Mouse (Mus musculus) embryonic facial prominence, embryonic 12.5 days (tissue): ENCODE data around the gene Gm4779. TPM values are rescaled to one million over a fixed set of nuclear protein-coding genes. Genes with fewer than 3 reads are reported as not detected.
"Not testable (repeated sequence)": the region's sequence is repeated elsewhere in the genome, so short reads cannot be mapped to it uniquely, and the experiment has no call there.

Experiments used
- ATAC-seq: fragments of 200-750 bp; cut with Nextera tagmentation; 2 replicates; pipeline ENCODE4 v1.8.0; 2017; ENCODE audit not compliant: insufficient number of reproducible peaks, insufficient read depth, low FRiP score, low TSS enrichment
- H3K27ac ChIP-seq: fragments of 300-500 bp; sonication (generic); 2 replicates; pipeline ENCODE4 v1.5.1; 2016; ENCODE audit warnings: mild to moderate bottlenecking
- H3K27me3 ChIP-seq: fragments of 300-500 bp; sonication (generic); 2 replicates; pipeline ENCODE4 v1.6.1; 2016; ENCODE audit warnings: mild to moderate bottlenecking, moderate library complexity
- H3K36me3 ChIP-seq: fragments of 300-500 bp; sonication (generic); 2 replicates; pipeline ENCODE4 v1.6.1; 2016; ENCODE audit warnings: mild to moderate bottlenecking
- H3K4me1 ChIP-seq: fragments of 300-500 bp; sonication (generic); 2 replicates; pipeline ENCODE4 v1.6.1; 2016
- H3K4me2 ChIP-seq: fragments of 300-500 bp; sonication (generic); replicated peaks from 2 replicates; pipeline ENCODE4 v1.6.1; 2016; ENCODE audit warnings: mild to moderate bottlenecking, moderate library complexity
- H3K4me3 ChIP-seq: fragments of 300-500 bp; sonication (generic); 2 replicates; pipeline ENCODE4 v1.5.1; 2016; ENCODE audit warnings: mild to moderate bottlenecking
- H3K9ac ChIP-seq: fragments of 300-500 bp; sonication (generic); 2 replicates; pipeline ENCODE4 v1.6.1; 2016; ENCODE audit warnings: mild to moderate bottlenecking, moderate library complexity
- H3K9me3 ChIP-seq: fragments of 300-500 bp; sonication (generic); 2 replicates; pipeline ENCODE4 v1.6.1; 2016; ENCODE audit warnings: mild to moderate bottlenecking, moderate library complexity
- WGBS: fragments of 180-500 bp; shearing (Covaris S2); methylation state at CpG from one replicate; pipeline ENCODE4 v1.1.7; 2016; 5-methylcytosine and 5-hydroxymethylcytosine counted together
- polyA plus RNA-seq: library from polyadenylated mRNA; unstranded; fragments of >200 nt; fragmentation: Nextera tagmentation; extraction: Ambion mirVana; gene quantifications from 2 replicates; pipeline ENCODE4 v1.2.1, GENCODE M21; 2016

The Gm4779 gene
- 0.10 TPM in 1 of 2 replicates, not detected in the other for polyA plus RNA-seq

DNA sequence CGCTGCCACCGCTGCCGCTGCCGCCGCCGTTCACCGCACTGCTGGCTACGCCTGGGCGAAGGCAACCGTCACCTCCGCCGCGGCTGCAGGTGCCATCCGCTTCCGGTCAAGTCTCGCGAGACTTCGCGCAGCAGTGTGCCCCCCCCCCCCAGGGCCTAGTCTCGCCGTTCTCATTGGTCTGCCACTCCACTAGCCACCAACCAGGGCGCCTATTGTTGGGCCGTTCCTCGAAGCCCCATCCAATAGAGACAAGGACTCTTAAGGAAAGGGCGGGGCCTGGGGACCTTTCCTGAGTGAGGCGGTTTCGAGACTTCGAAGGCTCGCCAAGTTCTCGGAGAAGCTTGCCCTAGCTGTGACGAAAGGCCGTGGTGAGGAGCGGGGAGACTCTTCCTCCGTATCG is at the start of gene Gm4779, which contains the start of gene 8030474K03Rik:
Gene Gm4779, minus strand, starts transcription at position 82 of the 400 bp plus-strand sequence.
Gene 8030474K03Rik, plus strand, starts transcription at position 315 of the 400 bp plus-strand sequence.
- no peak within 1 kb of the TSS for H3K4me3 ChIP-seq
- H3K36me3 ChIP-seq = no peaks in the 10 kb centered on the region
- H3K9me3 ChIP-seq = no peaks in the 10 kb centered on the region
- H3K27ac ChIP-seq = no peak within 1 kb of the TSS
- no peaks in the 10 kb centered on the region for H3K4me1 ChIP-seq
- 92% methylated on average over 35 of the region's 35 CpGs for WGBS
- H3K4me2 ChIP-seq = no peak within 1 kb of the TSS
- ATAC-seq = no peak
- 0 out of 2 replicates have a peak, but pooled peaks cover 3% of the 10 kb centered on the region for H3K27me3 ChIP-seq
- no peak within 1 kb of the TSS for H3K9ac ChIP-seq

DNA sequence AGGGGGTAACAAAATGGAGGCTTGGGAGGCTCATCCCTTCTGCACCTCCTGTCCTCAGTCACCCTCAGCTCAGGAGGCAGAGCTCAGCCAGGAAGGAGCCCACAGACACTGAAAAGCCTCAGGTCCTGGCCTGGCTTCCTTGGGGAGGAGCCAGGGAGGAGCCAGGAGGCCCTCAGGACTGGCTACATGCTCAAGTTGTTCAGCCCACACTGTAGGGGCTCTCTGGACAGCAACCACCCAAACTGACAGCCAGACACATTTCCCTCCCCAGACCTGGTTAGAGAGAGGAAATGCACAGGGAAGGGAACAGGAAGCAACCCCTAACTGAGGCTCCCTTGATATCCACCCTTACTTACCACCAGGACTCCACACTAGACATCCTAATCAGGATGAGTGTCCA is 25.8 kb upstream of the Gm4779 start:
- H3K4me1 ChIP-seq, H3K27ac ChIP-seq, H3K4me2 ChIP-seq, H3K9ac ChIP-seq, H3K9me3 ChIP-seq, ATAC-seq, H3K36me3 ChIP-seq, H3K4me3 ChIP-seq: not testable (repeated sequence)
- peaks cover 12% of the 10 kb centered on the region; the same call in 1 of the 2 replicates for H3K27me3 ChIP-seq

DNA sequence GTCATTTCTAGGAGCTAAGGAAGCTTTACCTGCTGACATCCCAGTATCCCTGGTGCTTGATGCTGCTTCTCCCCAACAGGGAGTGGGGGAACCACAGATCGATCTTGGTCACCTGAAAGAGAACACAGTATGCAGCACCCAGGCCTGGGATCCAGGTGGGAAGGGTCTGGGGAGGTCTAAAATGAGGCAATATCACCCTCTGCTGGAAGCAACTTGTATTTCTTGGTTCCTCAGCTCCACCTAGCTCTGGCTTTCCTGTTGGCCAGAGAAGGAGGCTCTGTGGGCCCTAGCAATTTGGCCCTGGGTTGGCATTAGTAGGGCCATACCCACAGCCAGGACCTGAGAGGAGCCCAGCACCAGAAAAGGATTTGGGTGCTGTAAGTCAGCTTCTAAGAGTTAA is 24.9 kb upstream of the Gm4779 start:
- Histone ChIP-seq H3K4me2 (no peak overlapping the region), H3K27me3 (peaks cover 12% of the 10 kb centered on the region; the same call in 1 of the 2 replicates), H3K4me1 (no peaks in the 10 kb centered on the region), H3K9ac (no peak overlapping the region), H3K9me3 (no peaks in the 10 kb centered on the region), H3K27ac (no peak overlapping the region), H3K36me3 (no peaks in the 10 kb centered on the region), H3K4me3 (no peak overlapping the region)
- 68% methylated on average over 1 of the region's 1 CpGs for WGBS
- ATAC-seq = no peak

DNA sequence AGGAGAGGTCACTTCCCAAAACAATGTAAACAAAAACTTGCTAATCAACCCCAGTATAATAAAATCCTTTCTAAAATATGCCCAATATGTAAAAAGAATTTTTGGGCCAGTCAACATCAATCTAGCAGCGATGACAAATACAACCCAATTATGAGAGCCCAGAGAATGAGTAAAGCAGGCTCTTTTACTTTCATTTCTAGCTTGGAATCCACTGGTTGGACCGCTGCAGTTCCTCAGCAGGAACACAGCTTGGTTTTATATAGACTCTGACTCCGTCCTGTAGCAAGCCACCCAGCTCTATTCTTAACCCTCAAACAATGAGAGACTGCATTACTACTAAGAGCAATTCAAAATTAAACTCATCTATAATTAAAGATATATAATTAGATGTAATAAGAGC is 17.5 kb upstream of the Gm4779 start:
- H3K4me2 ChIP-seq = no peak overlapping the region
- H3K4me3 ChIP-seq = no peak overlapping the region
- ATAC-seq = no peak
- H3K36me3 ChIP-seq = no peaks in the 10 kb centered on the region
- 58% methylated on average over 3 of the region's 3 CpGs for WGBS
- H3K9ac ChIP-seq = no peak overlapping the region
- H3K27ac ChIP-seq = no peak overlapping the region
- H3K4me1 ChIP-seq = no peaks in the 10 kb centered on the region
- no peaks in the 10 kb centered on the region for H3K9me3 ChIP-seq
- peaks cover 3% of the 10 kb centered on the region; the same call in 1 of the 2 replicates for H3K27me3 ChIP-seq

DNA sequence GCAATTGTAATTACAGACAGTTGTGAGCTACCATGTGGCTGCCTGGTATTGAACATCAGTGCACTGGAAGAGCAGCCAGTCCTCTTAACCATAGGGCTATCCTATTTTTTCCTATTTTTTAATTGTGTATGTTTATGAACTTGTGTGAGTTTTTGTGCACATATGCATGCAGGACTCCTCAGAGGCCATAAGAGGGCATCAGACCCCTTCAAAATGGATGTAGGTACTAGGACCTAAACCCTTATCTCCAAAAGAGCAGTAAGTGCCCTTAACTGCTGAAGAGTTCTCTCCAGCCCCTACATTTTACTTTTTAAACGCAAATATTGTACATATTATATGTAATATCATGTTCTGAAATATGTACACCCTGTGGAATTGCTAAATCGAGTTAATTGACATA is 11.3 kb upstream of the Gm4779 start:
- H3K27ac ChIP-seq = no peak overlapping the region
- H3K9ac ChIP-seq = no peak overlapping the region
- no peak overlapping the region for H3K4me3 ChIP-seq
- no peaks in the 10 kb centered on the region for H3K36me3 ChIP-seq
- no peaks in the 10 kb centered on the region for H3K4me1 ChIP-seq
- H3K27me3 ChIP-seq = peaks cover 4% of the 10 kb centered on the region
- no peak overlapping the region for H3K4me2 ChIP-seq
- no peaks in the 10 kb centered on the region for H3K9me3 ChIP-seq
- ATAC-seq = no peak
- WGBS = 28% methylated on average over 2 of the region's 2 CpGs

DNA sequence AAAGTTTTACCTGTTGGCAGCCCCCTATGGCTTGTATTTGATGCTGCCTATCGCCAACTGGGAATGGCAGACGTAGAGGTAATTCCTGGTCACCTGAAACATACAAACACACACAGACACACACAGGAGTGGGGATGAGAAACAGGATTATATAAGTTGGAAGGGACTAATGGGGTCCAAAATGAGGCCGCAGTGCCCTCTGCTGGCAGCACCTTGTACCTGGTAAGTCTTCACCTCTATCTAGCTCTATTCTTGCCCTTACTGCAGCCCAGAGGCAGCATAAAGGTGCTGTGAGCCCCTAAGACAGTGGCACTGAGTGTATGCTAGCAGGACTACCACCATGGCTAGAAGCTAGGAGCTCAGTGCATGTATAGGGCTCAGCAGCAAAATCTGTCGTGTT is 2.7 kb downstream of the Gm4779 start:
- Histone ChIP-seq H3K4me1 (no peaks in the 10 kb centered on the region), H3K9me3 (no peaks in the 10 kb centered on the region), H3K4me2 (no peak overlapping the region), H3K4me3 (no peak overlapping the region), H3K27ac (no peak overlapping the region), H3K36me3 (no peaks in the 10 kb centered on the region), H3K27me3 (0 out of 2 replicates have a peak, but pooled peaks cover 3% of the 10 kb centered on the region), H3K9ac (no peak overlapping the region)
- peak; percentile 41; the same call in 1 of the 2 replicates for ATAC-seq
- 43% methylated on average over 4 of the region's 4 CpGs for WGBS

DNA sequence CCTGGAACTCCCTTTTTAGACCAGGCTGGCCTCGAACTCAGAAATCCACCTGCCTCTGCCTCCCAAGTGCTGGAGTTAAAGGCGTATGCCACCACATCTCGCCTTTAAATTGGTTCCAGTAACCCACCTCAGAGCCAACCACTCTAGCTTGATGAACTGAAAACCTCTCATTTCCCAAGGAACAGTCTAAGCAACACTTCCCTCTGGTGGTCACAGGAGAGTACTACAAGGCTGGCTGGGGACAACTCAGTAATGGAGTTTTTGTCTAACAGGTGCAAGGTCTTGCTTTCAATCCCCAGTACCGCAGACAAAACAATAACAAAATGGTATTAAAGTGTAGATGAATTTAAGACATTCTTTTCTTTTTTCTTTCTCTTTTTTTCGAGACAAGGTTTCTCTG is 22.2 kb downstream of the Gm4779 start:
- WGBS = 44% methylated on average over 5 of the region's 5 CpGs
- Histone ChIP-seq H3K27me3 (0 out of 2 replicates have a peak, but pooled peaks cover 3% of the 10 kb centered on the region), H3K4me1 (no peaks in the 10 kb centered on the region), H3K9me3 (no peaks in the 10 kb centered on the region), H3K27ac (no peak overlapping the region), H3K9ac (no peak overlapping the region), H3K4me2 (no peak overlapping the region), H3K36me3 (no peaks in the 10 kb centered on the region), H3K4me3 (no peak overlapping the region)
- ATAC-seq = no peak

DNA sequence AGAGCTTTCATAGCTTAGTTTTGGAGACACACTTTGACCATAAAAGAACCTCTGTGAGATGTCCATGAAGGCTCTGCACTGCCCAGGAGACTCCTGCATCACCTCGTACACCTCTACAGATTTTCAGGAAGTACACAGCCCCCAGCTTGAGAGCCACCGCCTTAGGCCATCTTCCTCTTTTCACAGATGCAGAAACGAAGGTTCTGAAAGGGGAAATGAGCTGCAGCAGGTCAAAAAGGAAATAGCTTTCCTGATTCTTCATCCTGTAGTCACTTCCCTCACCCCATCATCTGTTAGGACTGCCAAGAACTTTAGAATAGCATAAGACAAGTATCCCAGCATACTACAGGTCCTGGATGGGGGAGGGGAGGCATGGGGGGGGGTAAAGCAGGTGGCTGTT is 23.9 kb downstream of the Gm4779 start:
- ATAC-seq = no peak
- Histone ChIP-seq H3K27me3 (0 out of 2 replicates have a peak, but pooled peaks cover 3% of the 10 kb centered on the region), H3K9ac (no peak overlapping the region), H3K9me3 (no peaks in the 10 kb centered on the region), H3K4me1 (no peaks in the 10 kb centered on the region), H3K36me3 (no peaks in the 10 kb centered on the region), H3K27ac (no peak overlapping the region), H3K4me2 (no peak overlapping the region), H3K4me3 (no peak overlapping the region)
- 57% methylated on average over 3 of the region's 3 CpGs for WGBS

DNA sequence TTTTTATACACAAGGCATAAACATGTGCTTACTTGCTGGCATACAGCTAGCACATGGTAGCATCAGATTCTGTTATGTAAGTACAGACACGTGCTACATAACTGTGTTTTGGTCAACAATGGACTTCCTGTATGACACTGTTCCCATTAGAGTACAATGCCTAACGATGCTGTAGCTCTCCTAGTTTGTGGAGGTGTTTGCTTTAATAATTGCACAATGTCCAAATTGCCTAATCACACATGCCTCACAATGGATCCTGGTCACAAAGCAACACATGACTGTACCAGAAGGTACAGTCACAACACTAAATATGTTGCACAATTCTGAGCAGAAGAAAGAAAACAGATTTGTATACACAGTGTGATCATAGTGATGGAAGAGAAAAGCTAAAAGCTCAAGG is 24.7 kb downstream of the Gm4779 start:
- WGBS = 74% methylated on average over 2 of the region's 2 CpGs
- H3K27me3 ChIP-seq = 0 out of 2 replicates have a peak, but pooled peaks cover 3% of the 10 kb centered on the region
- no peak overlapping the region for H3K9ac ChIP-seq
- no peaks in the 10 kb centered on the region for H3K36me3 ChIP-seq
- no peak for ATAC-seq
- no peak overlapping the region for H3K4me2 ChIP-seq
- no peak overlapping the region for H3K27ac ChIP-seq
- H3K4me3 ChIP-seq = no peak overlapping the region
- H3K4me1 ChIP-seq = no peaks in the 10 kb centered on the region
- no peaks in the 10 kb centered on the region for H3K9me3 ChIP-seq

DNA sequence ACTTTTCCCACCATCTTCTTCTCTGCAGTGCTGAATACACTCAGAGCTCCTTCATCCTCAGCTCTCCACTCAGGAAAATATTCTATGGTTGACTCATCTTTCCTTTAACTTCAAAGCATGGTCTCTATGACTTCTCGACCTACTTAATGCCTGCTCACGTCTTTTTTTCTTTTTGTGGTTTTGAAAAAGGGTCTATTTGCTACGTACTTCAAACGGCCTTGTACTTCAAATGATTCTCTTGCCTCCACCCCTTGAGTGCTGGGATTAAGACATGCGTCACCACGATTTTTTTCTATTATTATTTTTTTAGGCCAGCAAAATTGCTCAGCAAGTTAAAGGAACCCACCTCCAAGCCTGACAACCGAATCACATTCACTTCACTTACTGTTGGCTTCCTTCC is 26.9 kb downstream of the Gm4779 start:
- 61% methylated on average over 7 of the region's 7 CpGs for WGBS
- Histone ChIP-seq H3K36me3 (no peaks in the 10 kb centered on the region), H3K4me3 (no peak overlapping the region), H3K27ac (no peak overlapping the region), H3K9me3 (no peaks in the 10 kb centered on the region), H3K4me2 (no peak overlapping the region), H3K27me3 (0 out of 2 replicates have a peak, but pooled peaks cover 3% of the 10 kb centered on the region), H3K4me1 (no peaks in the 10 kb centered on the region), H3K9ac (no peak overlapping the region)
- ATAC-seq = no peak

DNA sequence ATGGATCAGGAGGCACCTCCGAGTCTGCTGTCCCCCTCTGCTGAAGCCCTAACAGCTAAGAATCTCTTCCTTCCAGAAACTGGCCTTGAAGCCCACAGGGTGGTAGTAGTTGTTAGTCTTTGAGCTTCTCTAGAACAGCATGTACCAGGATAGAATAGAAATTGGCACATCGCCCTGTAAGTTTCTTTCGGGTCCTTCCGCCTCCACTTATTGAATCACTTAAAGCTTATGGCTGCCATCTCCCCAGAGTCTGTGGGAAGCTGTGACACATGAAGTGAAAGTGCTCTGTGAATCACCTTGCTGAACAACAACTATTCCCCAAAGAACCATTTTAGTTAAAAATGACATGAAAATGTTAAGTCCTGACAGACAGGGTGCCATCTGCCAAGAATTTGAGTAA is 29.1 kb downstream of the Gm4779 start:
- Histone ChIP-seq H3K4me2 (no peak overlapping the region), H3K9me3 (no peaks in the 10 kb centered on the region), H3K27me3 (no peaks in the 10 kb centered on the region), H3K4me1 (no peaks in the 10 kb centered on the region), H3K27ac (no peak overlapping the region), H3K36me3 (no peaks in the 10 kb centered on the region), H3K9ac (no peak overlapping the region), H3K4me3 (no peak overlapping the region)
- ATAC-seq = no peak
- 85% methylated on average over 4 of the region's 4 CpGs for WGBS

DNA sequence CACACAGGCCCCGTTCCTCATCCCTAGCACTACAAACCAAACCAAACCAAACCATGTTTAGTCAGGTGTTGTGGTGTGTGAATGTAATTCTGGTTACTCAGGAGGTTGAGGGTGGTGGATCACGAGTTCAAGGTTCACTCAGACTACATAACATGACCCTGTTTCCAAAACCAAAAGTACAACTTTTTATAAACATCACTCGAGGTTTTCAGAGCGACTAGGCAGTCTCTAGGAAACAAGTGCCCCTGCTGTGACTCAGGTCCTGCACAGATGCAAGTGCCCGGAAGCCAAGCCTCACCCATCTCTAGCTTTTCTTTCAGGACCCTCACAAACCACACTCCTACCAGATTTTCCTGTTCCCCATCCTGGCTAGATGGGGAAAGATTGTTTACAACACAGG is 29.6 kb downstream of the Gm4779 start:
- Histone ChIP-seq H3K27ac (no peak overlapping the region), H3K4me2 (no peak overlapping the region), H3K4me1 (no peaks in the 10 kb centered on the region), H3K27me3 (no peaks in the 10 kb centered on the region), H3K9ac (no peak overlapping the region), H3K4me3 (no peak overlapping the region), H3K36me3 (no peaks in the 10 kb centered on the region), H3K9me3 (no peaks in the 10 kb centered on the region)
- 69% methylated on average over 5 of the region's 5 CpGs for WGBS
- no peak for ATAC-seq

DNA sequence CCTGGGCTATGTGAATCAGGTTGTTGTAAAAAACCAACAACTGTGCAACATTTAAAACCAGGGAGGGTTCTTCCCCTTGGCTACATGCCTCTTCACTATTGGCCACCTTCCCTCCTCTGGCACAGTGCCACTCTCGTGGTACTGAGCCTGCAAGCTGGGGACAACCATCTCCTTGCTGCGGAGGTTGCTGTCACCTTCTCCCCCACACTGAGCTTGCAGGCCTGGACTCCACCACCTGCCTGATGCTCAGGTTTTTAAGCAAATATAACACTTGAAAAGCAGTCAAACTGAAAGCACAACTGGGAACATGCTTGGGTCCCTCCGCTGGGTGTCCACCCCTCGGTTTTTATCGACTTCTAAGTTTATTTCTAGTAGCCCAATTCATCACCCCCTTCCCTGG is 39.7 kb downstream of the Gm4779 start:
- Histone ChIP-seq H3K27me3 (peaks cover 8% of the 10 kb centered on the region; the same call in 1 of the 2 replicates), H3K9me3 (no peaks in the 10 kb centered on the region), H3K36me3 (no peaks in the 10 kb centered on the region), H3K4me1 (no peaks in the 10 kb centered on the region), H3K4me3 (no peak overlapping the region), H3K4me2 (no peak overlapping the region), H3K9ac (no peak overlapping the region), H3K27ac (no peak overlapping the region)
- 76% methylated on average over 5 of the region's 5 CpGs for WGBS
- ATAC-seq = no peak
